Mouse (Mus musculus): ENCODE data around the gene Shtn1.

DNA sequence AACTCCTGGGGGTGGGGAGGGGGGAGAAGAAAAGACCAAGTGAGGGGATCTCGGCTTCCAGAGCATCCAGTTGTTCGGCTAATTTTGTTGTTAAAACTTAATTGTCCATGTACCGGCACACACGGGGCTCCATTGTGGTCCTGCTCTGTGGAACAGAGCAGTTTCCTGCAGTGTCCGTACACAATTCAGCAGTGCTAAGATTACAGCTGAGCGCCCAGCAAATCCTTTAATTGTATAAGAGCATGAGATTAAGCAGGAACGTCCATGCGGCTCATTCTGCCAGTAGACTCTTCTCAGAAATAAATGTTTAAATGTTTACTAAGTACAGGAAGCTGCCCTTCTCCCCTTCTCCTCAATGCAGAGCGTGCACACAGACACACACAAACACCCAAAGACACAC, 94.3 kb downstream of the Shtn1 start:
- TF ChIP-seq MYOG (IDR thresholded peaks at IDR 0.05; ENCODE audit: control insufficient read depth in 1 of 3, insufficient read depth in 1 of 3, insufficient read length in 2 of 3, low read depth in 2 of 3), result no peak
- no peak for TF ChIP-seq MYOD1 (IDR thresholded peaks at IDR 0.05; ENCODE audit: control insufficient read depth in 1 of 3, insufficient read length in 2 of 3, low read depth in 2 of 3)
- no peak for TF ChIP-seq MAX (IDR thresholded peaks at IDR 0.05; ENCODE audit: low read depth)
- TF ChIP-seq POLR2A (IDR thresholded peaks at IDR 0.05; ENCODE audit: insufficient read length, low read depth), result no peak
- no peak for TF ChIP-seq USF1 (IDR thresholded peaks at IDR 0.05; ENCODE audit: low read depth)
- no peak for TF ChIP-seq TCF12 (IDR thresholded peaks at IDR 0.05; ENCODE audit: insufficient read depth, poor library complexity, severe bottlenecking)
- TF ChIP-seq POLR2AphosphoS2 (IDR thresholded peaks at IDR 0.05; ENCODE audit: insufficient read length, low read depth), result no peak
- TF ChIP-seq CEBPB (IDR thresholded peaks at IDR 0.05; ENCODE audit: insufficient read depth, poor library complexity, severe bottlenecking), result no peak
- no peak for TF ChIP-seq REST (IDR thresholded peaks at IDR 0.05; ENCODE audit: insufficient read depth, insufficient read length)
- TF ChIP-seq TCF3 (IDR thresholded peaks at IDR 0.05; ENCODE audit: insufficient read length, low read depth), result no peak
